Mouse (Mus musculus): ENCODE data around the gene Clca4a. TPM values are rescaled to one million over a fixed set of nuclear protein-coding genes. Genes with fewer than 3 reads are reported as not detected.

Gene Clca4a
- not detected for polyA plus RNA-seq (2017; shearing (Covaris generic))

GRCm38 (mm10) chr3:144974945-144975344 lies at the start of gene Clca4a:
TSS of gene Clca4a (minus strand) at chr3:144975045.

GRCm38 (mm10) chr3:144932335-144932734 lies 42.5 kb downstream of the Clca4a start, which contains the start of gene Clca4b:
TSS of gene Clca4b (minus strand) at chr3:144932529.

Other genes starting within 250 kb of the Clca4a start
- gene Clca3a1, start 214.1 kb downstream of the Clca4a start, polyA plus RNA-seq (2017; shearing (Covaris generic)), result 0.10 TPM
- not detected for gene Clca3a2, start 155.6 kb downstream of the Clca4a start, polyA plus RNA-seq (2017; shearing (Covaris generic))
- gene Clca3b, start 125.7 kb downstream of the Clca4a start, polyA plus RNA-seq (2017; shearing (Covaris generic)), result not detected
- not detected for gene Clca4b, start 42.5 kb downstream of the Clca4a start, polyA plus RNA-seq (2017; shearing (Covaris generic))
- gene Clca1, start 57.7 kb upstream of the Clca4a start, polyA plus RNA-seq (2017; shearing (Covaris generic)), result not detected
- gene Clca2, start 124.4 kb upstream of the Clca4a start, polyA plus RNA-seq (2017; shearing (Covaris generic)), result not detected
- gene Odf2l, start 143.5 kb upstream of the Clca4a start, polyA plus RNA-seq (2017; shearing (Covaris generic)), result 5.6 TPM

Measured in CD4-positive, CD25-positive, alpha-beta regulatory T cell (primary cell).